Mouse (Mus musculus): ENCODE results near the gene Skida1. TPM values are rescaled to one million over a fixed set of nuclear protein-coding genes. Genes with fewer than 3 reads are reported as not detected.

The Skida1 gene
- polyA plus RNA-seq, 1 experiment, result 0.23 TPM

- TF ChIP-seq POLR2A (IDR thresholded peaks at IDR 0.05; ENCODE audit: low read depth, low read length) (no peak), CTCF (IDR thresholded peaks at IDR 0.05; ENCODE audit: extremely low read depth, insufficient read length, insufficient replicate concordance, low read depth, low read length) (no peak)
- no peaks in the 10 kb centered on the region for H3K4me1 ChIP-seq (ENCODE audit: control insufficient read depth, insufficient read depth, insufficient read length, low read length)
- WGBS, result 28% methylated on average over 20 of the region's 20 CpGs
- H3K36me3 ChIP-seq (ENCODE audit: control insufficient read depth, insufficient read depth, low read length), result no peaks in the 10 kb centered on the region
- H3K4me3 ChIP-seq (ENCODE audit: low read depth, low read length), result peak within 1 kb of the TSS; percentile 92
- H3K27ac ChIP-seq (ENCODE audit: insufficient read depth, low read depth, low read length), result peak within 1 kb of the TSS; percentile 72
- peaks cover 10% of the 10 kb centered on the region; the same call in 1 of the 2 replicates for H3K27me3 ChIP-seq (ENCODE audit: control insufficient read depth, insufficient read depth, low read length)
Observed at GRCm38 (mm10) chr2:18055016-18055928, 6.4 kb upstream of the Skida1 start, which contains the start of gene Mllt10. Gene Mllt10, plus strand, starts transcription at chr2:18055237.

GRCm38 (mm10) chr2:18053951-18054530, 5.2 kb upstream of the Skida1 start:
- TF ChIP-seq POLR2A (IDR thresholded peaks at IDR 0.05; ENCODE audit: low read depth, low read length) (no peak), CTCF (IDR thresholded peaks at IDR 0.05; ENCODE audit: extremely low read depth, insufficient read length, insufficient replicate concordance, low read depth, low read length) (no peak)
- 72% methylated on average over 2 of the region's 2 CpGs for WGBS
- no peaks in the 10 kb centered on the region for H3K4me1 ChIP-seq (ENCODE audit: control insufficient read depth, insufficient read depth, insufficient read length, low read length)
- H3K27me3 ChIP-seq (ENCODE audit: control insufficient read depth, insufficient read depth, low read length), result peaks cover 21% of the 10 kb centered on the region
- no peak overlapping the region for H3K4me3 ChIP-seq (ENCODE audit: low read depth, low read length)
- no peaks in the 10 kb centered on the region for H3K36me3 ChIP-seq (ENCODE audit: control insufficient read depth, insufficient read depth, low read length)
- H3K27ac ChIP-seq (ENCODE audit: insufficient read depth, low read depth, low read length), result no peak overlapping the region

- 95% methylated on average over 1 of the region's 1 CpGs for WGBS
- Histone ChIP-seq H3K36me3 (ENCODE audit: control insufficient read depth, insufficient read depth, low read length) (no peaks in the 10 kb centered on the region), H3K27ac (ENCODE audit: insufficient read depth, low read depth, low read length) (no peak overlapping the region), H3K27me3 (ENCODE audit: control insufficient read depth, insufficient read depth, low read length) (peaks cover 27% of the 10 kb centered on the region), H3K4me1 (ENCODE audit: control insufficient read depth, insufficient read depth, insufficient read length, low read length) (no peaks in the 10 kb centered on the region), H3K4me3 (ENCODE audit: low read depth, low read length) (no peak overlapping the region)
- TF ChIP-seq CTCF (IDR thresholded peaks at IDR 0.05; ENCODE audit: extremely low read depth, insufficient read length, insufficient replicate concordance, low read depth, low read length) (no peak), POLR2A (IDR thresholded peaks at IDR 0.05; ENCODE audit: low read depth, low read length) (no peak)
Observed at GRCm38 (mm10) chr2:18053243-18053950, 4.5 kb upstream of the Skida1 start.

GRCm38 (mm10) chr2:18052581-18052980, 3.7 kb upstream of the Skida1 start:
- H3K36me3 ChIP-seq (ENCODE audit: control insufficient read depth, insufficient read depth, low read length), result no peaks in the 10 kb centered on the region
- H3K27me3 ChIP-seq (ENCODE audit: control insufficient read depth, insufficient read depth, low read length), result peaks cover 35% of the 10 kb centered on the region
- H3K27ac ChIP-seq (ENCODE audit: insufficient read depth, low read depth, low read length), result no peak overlapping the region
- no peak for TF ChIP-seq POLR2A (IDR thresholded peaks at IDR 0.05; ENCODE audit: low read depth, low read length)
- TF ChIP-seq CTCF (IDR thresholded peaks at IDR 0.05; ENCODE audit: extremely low read depth, insufficient read length, insufficient replicate concordance, low read depth, low read length), result no peak
- no peaks in the 10 kb centered on the region for H3K4me1 ChIP-seq (ENCODE audit: control insufficient read depth, insufficient read depth, insufficient read length, low read length)
- WGBS, result 96% methylated on average over 3 of the region's 3 CpGs
- H3K4me3 ChIP-seq (ENCODE audit: low read depth, low read length), result no peak overlapping the region

- H3K36me3 ChIP-seq (ENCODE audit: control insufficient read depth, insufficient read depth, low read length), result no peaks in the 10 kb centered on the region
- no peaks in the 10 kb centered on the region for H3K4me1 ChIP-seq (ENCODE audit: control insufficient read depth, insufficient read depth, insufficient read length, low read length)
- TF ChIP-seq POLR2A (IDR thresholded peaks at IDR 0.05; ENCODE audit: low read depth, low read length), result no peak
- no peak for TF ChIP-seq CTCF (IDR thresholded peaks at IDR 0.05; ENCODE audit: extremely low read depth, insufficient read length, insufficient replicate concordance, low read depth, low read length)
- peaks cover 43% of the 10 kb centered on the region for H3K27me3 ChIP-seq (ENCODE audit: control insufficient read depth, insufficient read depth, low read length)
- no peak overlapping the region for H3K27ac ChIP-seq (ENCODE audit: insufficient read depth, low read depth, low read length)
- whole genome bisulfite sequencing, result 85% methylated on average over 3 of the region's 3 CpGs
- no peak overlapping the region for H3K4me3 ChIP-seq (ENCODE audit: low read depth, low read length)
Observed at GRCm38 (mm10) chr2:18051831-18052170, 3.0 kb upstream of the Skida1 start.

GRCm38 (mm10) chr2:18051026-18051830, 2.4 kb upstream of the Skida1 start:
- Histone ChIP-seq H3K4me3 (ENCODE audit: low read depth, low read length) (no peak overlapping the region), H3K27me3 (ENCODE audit: control insufficient read depth, insufficient read depth, low read length) (peaks cover 48% of the 10 kb centered on the region), H3K4me1 (ENCODE audit: control insufficient read depth, insufficient read depth, insufficient read length, low read length) (no peaks in the 10 kb centered on the region; the same call in 1 of the 2 replicates), H3K36me3 (ENCODE audit: control insufficient read depth, insufficient read depth, low read length) (no peaks in the 10 kb centered on the region), H3K27ac (ENCODE audit: insufficient read depth, low read depth, low read length) (no peak overlapping the region)
- 73% methylated on average over 11 of the region's 11 CpGs for WGBS
- TF ChIP-seq CTCF (IDR thresholded peaks at IDR 0.05; ENCODE audit: extremely low read depth, insufficient read length, insufficient replicate concordance, low read depth, low read length) (no peak), POLR2A (IDR thresholded peaks at IDR 0.05; ENCODE audit: low read depth, low read length) (no peak)

Measured in small intestine, adult 2 months (tissue).